Mouse (Mus musculus): ENCODE measurements around the gene Camta1. TPM values are rescaled to one million over a fixed set of nuclear protein-coding genes. Genes with fewer than 3 reads are reported as not detected.

Camta1 gene
- polyA plus RNA-seq, 1 experiment = 29.8 TPM

- DNase-seq (ENCODE audit: low spot score) = peak; percentile 44
These were observed 257.2 kb downstream of the Camta1 start for GRCm38 (mm10) chr4:151604481-151604880.

GRCm38 (mm10) chr4:151603586-151603985 lies 258.1 kb downstream of the Camta1 start:
- no peak for DNase-seq (ENCODE audit: low spot score)

- no peak for DNase-seq (ENCODE audit: low spot score)
These were observed 266.6 kb downstream of the Camta1 start for GRCm38 (mm10) chr4:151595116-151595515.

- DNase-seq (ENCODE audit: low spot score) = no peak
These were observed 268.6 kb downstream of the Camta1 start for GRCm38 (mm10) chr4:151593042-151593441.

GRCm38 (mm10) chr4:151586074-151586473 lies 275.6 kb downstream of the Camta1 start:
- DNase-seq (ENCODE audit: low spot score) = no peak

GRCm38 (mm10) chr4:151577961-151578360 lies 283.7 kb downstream of the Camta1 start:
- no peak for DNase-seq (ENCODE audit: low spot score)

GRCm38 (mm10) chr4:151576291-151577108 lies 285.2 kb downstream of the Camta1 start:
- DNase-seq (ENCODE audit: low spot score) = no peak

GRCm38 (mm10) chr4:151572716-151573115 lies 289.0 kb downstream of the Camta1 start:
- DNase-seq (ENCODE audit: low spot score) = no peak

GRCm38 (mm10) chr4:151569586-151569985 lies 292.1 kb downstream of the Camta1 start:
- DNase-seq (ENCODE audit: low spot score) = no peak

- DNase-seq (ENCODE audit: low spot score) = no peak
These were observed 292.8 kb downstream of the Camta1 start for GRCm38 (mm10) chr4:151568887-151569286.

GRCm38 (mm10) chr4:151567105-151567504 lies 294.6 kb downstream of the Camta1 start:
- DNase-seq (ENCODE audit: low spot score) = no peak

GRCm38 (mm10) chr4:151555505-151555904 lies 306.2 kb downstream of the Camta1 start:
- no peak for DNase-seq (ENCODE audit: low spot score)

GRCm38 (mm10) chr4:151549523-151549922 lies 312.2 kb downstream of the Camta1 start:
- DNase-seq (ENCODE audit: low spot score) = no peak

- no peak for DNase-seq (ENCODE audit: low spot score)
These were observed 316.2 kb downstream of the Camta1 start for GRCm38 (mm10) chr4:151545452-151545851.

GRCm38 (mm10) chr4:151544191-151544590 lies 317.5 kb downstream of the Camta1 start:
- DNase-seq (ENCODE audit: low spot score) = no peak

GRCm38 (mm10) chr4:151540546-151540945 lies 321.1 kb downstream of the Camta1 start:
- no peak for DNase-seq (ENCODE audit: low spot score)

- no peak for DNase-seq (ENCODE audit: low spot score)
These were observed 321.8 kb downstream of the Camta1 start for GRCm38 (mm10) chr4:151539881-151540280.

GRCm38 (mm10) chr4:151539167-151539525 lies 322.5 kb downstream of the Camta1 start:
- no peak for DNase-seq (ENCODE audit: low spot score)

- no peak for DNase-seq (ENCODE audit: low spot score)
These were observed 323.1 kb downstream of the Camta1 start for GRCm38 (mm10) chr4:151538446-151539166.

GRCm38 (mm10) chr4:151535916-151536450 lies 325.7 kb downstream of the Camta1 start:
- no peak for DNase-seq (ENCODE audit: low spot score)

GRCm38 (mm10) chr4:151533451-151533850 lies 328.2 kb downstream of the Camta1 start:
- DNase-seq (ENCODE audit: low spot score) = no peak

GRCm38 (mm10) chr4:151528436-151528835 lies 333.2 kb downstream of the Camta1 start:
- no peak for DNase-seq (ENCODE audit: low spot score)

GRCm38 (mm10) chr4:151527763-151528162 lies 333.9 kb downstream of the Camta1 start:
- DNase-seq (ENCODE audit: low spot score) = no peak

Measured in urinary bladder, adult 2 months (tissue).